Mouse (Mus musculus) yolk sac, embryonic 10.5 days (tissue): ENCODE measurements around the gene Ranbp3l.
"Not testable (repeated sequence)": the region's sequence is repeated elsewhere in the genome, so short reads cannot be mapped to it uniquely, and the experiment has no call there.

Experiments
- DNase-seq: peaks from one replicate; pipeline ENCODE4 v3.0.0-alpha.2; 2017; ENCODE audit warnings: low spot score

Gene Ranbp3l

GRCm38 (mm10) chr15:8967573-8968228, at the start of gene Ranbp3l:
TSS of gene Ranbp3l (plus strand) at chr15:8967949.
- peak; percentile 38 for DNase-seq

- no peak for DNase-seq
Measured at GRCm38 (mm10) chr15:8930061-8930460, 37.7 kb upstream of the Ranbp3l start.

- no peak for DNase-seq
Measured at GRCm38 (mm10) chr15:8936911-8937310, 30.8 kb upstream of the Ranbp3l start.

GRCm38 (mm10) chr15:8940861-8941260, 26.9 kb upstream of the Ranbp3l start:
- DNase-seq: no peak

- no peak for DNase-seq
Measured at GRCm38 (mm10) chr15:8950856-8951255, 16.9 kb upstream of the Ranbp3l start.

GRCm38 (mm10) chr15:8963323-8963722, 4.4 kb upstream of the Ranbp3l start:
- DNase-seq: peak; percentile 15

- peak; percentile 61 for DNase-seq
Measured at GRCm38 (mm10) chr15:8968229-8968595, 463 bp downstream of the Ranbp3l start.

GRCm38 (mm10) chr15:8969061-8969635, 1.4 kb downstream of the Ranbp3l start:
- DNase-seq: no peak

GRCm38 (mm10) chr15:8991211-8991610, 23.5 kb downstream of the Ranbp3l start:
- no peak for DNase-seq

GRCm38 (mm10) chr15:8991859-8992838, 24.4 kb downstream of the Ranbp3l start:
- no peak for DNase-seq

GRCm38 (mm10) chr15:8994608-8995277, 27.0 kb downstream of the Ranbp3l start:
- DNase-seq: no peak

- no peak for DNase-seq
Measured at GRCm38 (mm10) chr15:8995490-8995889, 27.7 kb downstream of the Ranbp3l start.

GRCm38 (mm10) chr15:9002762-9003161, 35.0 kb downstream of the Ranbp3l start:
- no peak for DNase-seq

GRCm38 (mm10) chr15:9009196-9009595, 41.4 kb downstream of the Ranbp3l start:
- no peak for DNase-seq

- no peak for DNase-seq
Measured at GRCm38 (mm10) chr15:9014541-9014940, 46.8 kb downstream of the Ranbp3l start.

- DNase-seq: not testable (repeated sequence)
Measured at GRCm38 (mm10) chr15:9015496-9015895, 47.7 kb downstream of the Ranbp3l start.

GRCm38 (mm10) chr15:9055704-9056103, 88.0 kb downstream of the Ranbp3l start:
- no peak for DNase-seq

- no peak for DNase-seq
Measured at GRCm38 (mm10) chr15:9059856-9060255, 92.1 kb downstream of the Ranbp3l start.

GRCm38 (mm10) chr15:9061150-9061882, 93.6 kb downstream of the Ranbp3l start:
- no peak for DNase-seq

GRCm38 (mm10) chr15:9068881-9069280, 101.1 kb downstream of the Ranbp3l start:
- no peak for DNase-seq

GRCm38 (mm10) chr15:9070353-9070752, 102.6 kb downstream of the Ranbp3l start:
- no peak for DNase-seq
